Mouse (Mus musculus): ENCODE data around the gene Tmem245.

The Tmem245 gene

DNA sequence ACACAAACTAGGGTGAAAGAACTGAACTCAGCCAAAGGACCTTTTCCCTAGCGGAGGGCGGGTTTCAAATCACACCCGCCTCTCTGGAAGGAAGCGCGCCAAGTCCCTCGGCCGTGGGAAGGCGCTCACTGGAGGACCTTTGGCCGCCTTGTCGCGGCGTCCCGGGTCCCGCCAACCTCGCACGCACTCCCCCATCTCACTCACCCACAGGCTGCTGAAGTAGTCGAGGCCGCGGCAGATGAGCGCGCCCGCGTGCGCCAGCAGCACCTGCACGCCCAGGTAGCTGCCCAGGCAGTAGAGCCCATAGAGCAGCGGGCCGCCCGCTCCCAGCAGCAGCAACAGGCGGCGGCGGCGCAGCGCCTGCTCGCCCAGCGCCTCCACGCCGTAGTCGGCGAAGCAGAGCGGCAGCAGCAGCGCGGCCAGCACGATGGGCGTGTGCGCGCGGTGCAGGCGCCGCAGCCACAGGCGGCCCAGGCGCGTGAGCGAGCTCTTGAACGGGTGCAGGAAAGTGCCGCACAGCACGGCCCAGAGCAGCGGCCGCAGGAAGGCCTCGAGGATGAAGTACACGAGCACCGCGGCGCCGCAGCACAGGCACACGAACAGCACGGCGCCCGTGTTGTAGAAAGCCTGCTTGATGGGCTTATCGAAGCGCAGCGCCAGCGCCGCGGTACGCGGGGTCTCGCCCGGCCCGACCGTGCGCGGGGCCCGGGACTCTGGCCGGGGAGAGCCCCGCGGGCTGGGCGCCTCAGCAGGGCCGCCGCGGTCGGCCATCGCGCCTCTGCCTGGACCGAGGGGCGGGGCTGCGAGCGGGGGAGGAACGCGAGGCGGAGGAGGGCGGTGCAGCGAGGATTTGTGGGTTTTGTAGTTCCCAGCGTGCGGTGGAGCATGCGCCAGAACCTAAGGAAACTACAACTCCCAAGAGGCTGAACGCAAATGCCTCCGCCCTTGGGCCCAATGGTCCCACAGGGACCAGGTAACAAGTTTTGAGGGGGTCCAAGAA, at the start of gene Tmem245:
Gene Tmem245, minus strand, starts transcription at position 797 of the 1,000 bp plus-strand sequence.
- peak; percentile 94 for DNase-seq

GRCm38 (mm10) chr4:56993331-56993730, 46.1 kb upstream of the Tmem245 start:
- no peak for DNase-seq

DNA sequence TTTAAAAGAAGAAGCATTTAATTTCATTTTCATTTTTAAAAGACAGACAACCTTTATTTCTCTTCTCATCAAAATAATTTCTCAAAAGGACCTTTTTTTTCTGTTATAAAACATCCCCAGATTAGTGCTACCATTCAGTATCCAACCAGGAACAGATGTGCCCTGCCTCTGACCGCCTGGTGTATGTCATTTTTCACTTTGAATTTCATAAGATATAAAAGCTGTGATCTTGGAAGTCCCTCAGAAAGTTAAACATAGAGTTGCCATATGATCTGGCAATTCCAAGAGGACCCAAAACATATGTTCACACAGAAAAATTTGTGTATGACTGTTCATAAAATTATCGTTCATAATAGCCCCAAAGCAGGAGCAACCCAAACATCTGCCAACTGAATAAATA, 44.7 kb upstream of the Tmem245 start:
- no peak for DNase-seq

- no peak for DNase-seq
Observed at GRCm38 (mm10) chr4:56990215-56990584, 43.0 kb upstream of the Tmem245 start, which contains the start of gene Frrs1l. Frrs1l (minus strand) TSS chr4:56990391.

DNA sequence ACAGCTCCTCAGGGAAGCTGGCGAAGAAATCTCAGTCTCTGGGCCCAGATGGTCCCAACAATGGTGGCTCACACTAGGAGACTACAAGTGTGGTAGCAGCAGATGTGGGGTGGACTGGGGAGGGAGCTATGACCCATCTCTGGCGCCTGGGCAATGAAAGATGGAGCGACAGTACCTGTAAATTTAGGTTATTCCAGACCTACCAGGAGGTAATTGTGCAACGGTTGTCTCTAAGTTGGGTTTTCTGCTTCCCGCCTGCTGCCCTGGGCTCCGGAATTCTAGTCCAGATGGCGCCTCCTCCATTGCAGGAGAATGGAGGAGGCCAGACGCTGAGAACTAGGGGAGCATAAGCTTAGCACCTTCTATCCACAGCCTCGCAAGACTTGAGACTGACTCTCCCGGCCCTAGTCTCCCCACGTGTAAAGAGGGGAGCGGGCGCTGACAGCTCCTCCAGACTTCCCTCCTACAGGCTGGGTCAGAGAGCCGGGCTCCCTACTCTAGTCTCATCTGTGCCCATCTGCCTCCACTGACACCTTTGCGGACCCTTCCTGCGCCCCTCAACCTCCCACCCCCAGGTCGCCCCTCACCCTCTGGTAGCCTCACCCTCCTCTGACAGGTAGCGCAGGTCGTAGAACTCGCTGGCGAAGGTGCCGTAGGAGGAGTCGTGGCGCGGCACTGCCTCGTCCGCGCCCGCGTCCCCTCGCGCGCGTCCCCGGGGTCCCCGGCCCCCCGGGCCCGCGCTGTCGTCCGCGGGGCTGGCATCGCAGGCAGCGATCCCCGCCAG, 42.4 kb upstream of the Tmem245 start:
- DNase-seq = no peak

- no peak for DNase-seq
Observed at GRCm38 (mm10) chr4:56965586-56966179, 18.4 kb upstream of the Tmem245 start.

DNA sequence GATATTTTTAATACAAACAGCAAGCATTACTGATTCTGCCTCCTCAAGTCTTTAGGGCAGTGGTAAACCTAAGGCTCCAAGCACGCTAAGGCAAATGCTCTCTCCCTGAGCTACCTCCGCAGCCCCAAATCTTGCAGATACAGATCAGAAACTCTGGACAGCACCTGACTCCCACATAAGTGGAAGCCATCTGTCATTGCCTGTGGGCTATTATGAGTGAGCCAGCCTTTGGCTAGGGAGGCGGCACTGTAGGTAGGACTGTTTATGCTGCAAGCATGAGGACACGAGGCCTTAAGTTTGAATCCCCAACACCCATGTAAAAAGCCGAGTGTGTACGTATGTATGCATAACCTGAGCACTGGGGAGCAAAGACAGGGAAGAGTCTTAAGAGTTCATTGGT, 16.4 kb upstream of the Tmem245 start:
- no peak for DNase-seq

DNA sequence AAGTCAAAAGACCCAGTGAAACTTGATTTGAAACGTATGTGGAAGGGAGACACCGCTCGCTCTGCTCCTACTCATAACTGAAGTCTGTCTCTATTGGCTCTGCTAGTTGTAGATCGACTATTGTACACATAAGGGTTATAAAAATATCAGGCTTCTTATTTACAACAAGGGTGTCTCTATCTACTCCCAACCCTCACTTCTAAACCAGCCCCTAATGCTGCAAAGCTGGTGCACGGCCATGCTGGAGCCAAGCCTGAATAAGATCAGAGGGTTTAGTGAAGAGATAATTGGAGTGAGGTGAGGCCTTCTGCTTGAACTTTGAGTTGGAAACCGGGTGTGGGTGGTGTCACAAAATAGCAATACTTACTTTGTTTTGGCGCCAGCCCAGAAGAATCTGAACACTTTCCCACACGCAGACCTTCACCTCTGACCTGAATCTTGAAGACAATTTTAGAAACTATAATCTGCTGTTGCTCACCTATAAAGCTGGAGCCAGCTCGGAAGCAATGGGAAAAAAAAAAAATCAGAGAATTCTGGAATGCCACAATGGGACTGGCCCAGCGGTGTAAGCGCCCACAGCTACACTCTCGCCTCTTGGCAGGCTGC, 14.2 kb upstream of the Tmem245 start:
- no peak for DNase-seq

GRCm38 (mm10) chr4:56957518-56957917, 10.3 kb upstream of the Tmem245 start:
- no peak for DNase-seq

DNA sequence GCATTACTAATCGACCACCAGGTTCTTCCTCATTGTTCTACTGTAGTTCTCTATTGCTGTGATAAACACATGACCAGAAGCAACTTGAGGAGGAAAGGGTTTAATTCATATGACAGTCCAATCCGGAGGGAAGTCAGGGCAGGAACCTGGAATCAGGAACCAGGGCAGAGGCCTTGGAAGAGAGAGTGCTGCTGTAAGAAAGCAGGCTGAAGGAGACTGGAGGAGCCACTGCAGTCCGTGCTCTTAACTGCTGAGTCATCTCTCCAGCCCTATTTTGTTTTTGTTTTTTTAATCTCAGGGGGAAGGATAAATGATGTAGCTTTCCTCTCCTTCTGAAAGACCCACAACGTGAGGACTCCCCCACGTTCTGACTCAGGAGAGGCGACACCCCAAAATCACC, 6.0 kb upstream of the Tmem245 start:
- DNase-seq = no peak

DNA sequence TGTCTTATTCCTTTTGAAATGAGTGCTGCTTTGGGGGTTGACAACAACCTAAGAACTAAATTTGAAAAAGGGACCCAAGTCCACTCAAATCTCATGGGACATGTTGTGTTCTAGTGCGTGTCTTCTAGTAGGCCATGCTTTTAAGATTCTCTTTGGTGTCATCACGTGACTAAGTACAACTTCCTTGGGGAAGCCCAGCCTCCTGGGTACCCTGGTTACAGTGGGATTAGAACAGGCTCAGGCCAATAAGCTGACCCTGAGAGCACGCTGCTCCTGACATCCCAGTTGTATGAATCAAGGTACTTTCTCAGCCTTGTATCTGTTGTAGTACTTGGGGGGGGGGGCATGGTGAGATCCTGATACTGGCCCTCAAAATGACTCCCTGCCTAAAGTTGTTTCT, 4.5 kb upstream of the Tmem245 start:
- DNase-seq = no peak

GRCm38 (mm10) chr4:56949494-56949893, 2.3 kb upstream of the Tmem245 start:
- DNase-seq = no peak

GRCm38 (mm10) chr4:56946180-56946579, 1.1 kb downstream of the Tmem245 start:
- no peak for DNase-seq

- DNase-seq = no peak
Observed at GRCm38 (mm10) chr4:56944286-56944685, 3.0 kb downstream of the Tmem245 start.

DNA sequence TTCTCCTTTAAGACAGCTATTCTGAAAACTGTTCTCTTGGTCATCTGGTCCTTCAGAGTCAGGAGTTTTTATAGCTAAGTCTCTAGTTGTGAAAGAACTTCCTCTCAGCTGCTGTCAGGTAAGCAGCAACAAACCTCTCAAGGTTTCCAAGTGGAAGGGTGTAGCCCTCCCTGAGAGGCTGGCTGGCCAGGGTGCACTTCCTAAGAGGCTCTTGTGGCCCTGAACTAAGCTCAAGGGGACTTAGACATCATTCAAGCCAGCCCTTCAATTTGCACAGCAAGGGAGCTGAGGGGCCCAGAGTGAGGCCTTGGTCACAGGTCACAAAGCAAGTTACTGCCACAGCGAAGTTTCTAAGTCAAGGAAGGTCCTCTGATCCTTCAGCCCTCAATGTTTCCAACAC, 4.0 kb downstream of the Tmem245 start:
- DNase-seq = no peak

GRCm38 (mm10) chr4:56942567-56942966, 4.7 kb downstream of the Tmem245 start:
- no peak for DNase-seq

DNA sequence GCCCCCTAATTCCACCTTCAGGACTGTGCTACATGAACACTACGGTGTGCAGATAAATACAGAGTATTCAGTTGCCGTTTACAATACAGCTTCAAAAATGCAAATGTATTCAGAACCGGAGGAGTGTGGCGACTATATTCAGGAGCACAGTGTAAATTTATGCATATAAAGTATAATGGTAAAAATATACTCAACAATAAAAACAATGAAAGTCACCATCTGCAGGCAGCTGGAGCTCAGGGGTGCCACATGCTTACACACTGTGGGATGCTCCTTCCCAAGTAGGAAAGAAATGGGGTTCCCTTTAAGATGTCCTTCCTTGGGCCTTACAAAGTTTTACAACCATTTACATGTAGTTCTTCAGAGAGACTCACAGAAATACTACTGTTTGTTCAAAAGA, 5.8 kb downstream of the Tmem245 start:
- no peak for DNase-seq

- no peak for DNase-seq
Observed at GRCm38 (mm10) chr4:56937136-56937535, 10.1 kb downstream of the Tmem245 start.

DNA sequence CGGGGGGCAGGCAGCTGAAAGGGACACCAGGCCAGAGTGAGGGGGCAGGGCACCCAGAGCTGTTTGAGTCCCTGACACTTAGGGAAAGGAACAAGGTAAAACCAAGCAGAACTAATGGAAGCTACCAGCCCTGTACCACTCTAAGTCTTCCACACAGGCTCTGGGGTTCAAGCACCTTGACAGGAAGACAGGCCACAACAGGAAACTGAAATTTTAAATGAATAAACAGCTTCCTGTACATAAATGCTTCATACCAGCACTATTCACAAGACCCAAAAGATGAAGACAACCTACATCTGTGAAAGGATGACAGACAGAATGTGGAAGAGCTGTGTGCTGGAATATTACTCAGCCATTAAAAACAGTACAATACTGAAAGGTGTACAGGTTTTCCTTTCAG, 11.9 kb downstream of the Tmem245 start:
- DNase-seq = no peak

GRCm38 (mm10) chr4:56933154-56933553, 14.1 kb downstream of the Tmem245 start:
- DNase-seq = no peak

- no peak for DNase-seq
Observed at GRCm38 (mm10) chr4:56932096-56932495, 15.1 kb downstream of the Tmem245 start.

DNA sequence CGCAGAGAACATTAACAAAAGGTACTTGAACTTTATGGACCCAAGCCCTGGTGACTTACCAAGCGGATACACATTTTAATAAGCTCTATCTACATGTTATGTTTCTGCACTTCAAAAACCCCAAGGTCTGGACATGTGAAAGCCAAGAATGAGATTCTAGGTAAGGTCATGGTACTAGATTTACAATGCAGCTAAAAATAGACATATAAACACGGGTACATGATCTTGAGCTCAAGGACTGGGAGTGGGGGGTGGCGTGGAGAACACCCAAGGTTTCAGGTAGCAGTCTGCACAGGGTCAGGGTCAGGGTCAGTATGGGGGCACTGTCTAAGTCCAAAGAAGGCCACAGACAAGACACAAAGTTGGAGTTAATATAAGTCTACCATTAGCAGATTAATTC, 16.9 kb downstream of the Tmem245 start:
- no peak for DNase-seq

- DNase-seq = no peak
Observed at GRCm38 (mm10) chr4:56926971-56927370, 20.3 kb downstream of the Tmem245 start.

All from liver (tissue).